Comparison of ENCODE assay signal across 26 mouse cellular contexts in genomic region chr6:128585642-128586245, GRCm38 (mm10). TPM values are rescaled to one million over a fixed set of nuclear protein-coding genes. Genes with fewer than 3 reads are reported as not detected.
DNase-seq lines count a peak whose midpoint lies in the region; ATAC-seq lines count a peak whose summit lies in the region.
"Had no signal": no experiment of that assay in that cellular context is flagged by ENCODE, and none has a peak within 500 bp of the region (broad histone marks: within the 10 kb centered on the region; RNA-seq: fewer than 3 reads in every experiment).

No protein-coding gene starts in this region.

- peak; percentile 14 for DNase-seq in embryonic facial prominence, embryonic 14.5 days (ENCODE audit: low spot score)
- DNase-seq in embryonic facial prominence, embryonic 10.5 days (ENCODE audit: low spot score): no peak
- peak; percentile 13 for DNase-seq in ovary, postnatal 36 days (ENCODE audit: low spot score)
- DNase-seq in ovary, postnatal 10 days (ENCODE audit: low spot score): no peak
- DNase-seq in splenic B cell, adult 2 months (ENCODE audit: low read depth, low spot score): peak; percentile 18
- DNase-seq in thymus, postnatal 25 days: no peak
- no peak for DNase-seq in lung, postnatal 14 days
- DNase-seq: cerebellum, adult 9-10 months; gastrocnemius, postnatal 14 days; heart, postnatal 10 days; kidney, postnatal 36 days; layer of hippocampus, adult 9-11 months; liver, embryonic 13.5 days; midbrain, embryonic 14.5 days; right cerebral cortex, postnatal 4 days; thymus, postnatal 14 days had no signal

- H3K4me1 ChIP-seq in embryonic facial prominence, embryonic 14.5 days (ENCODE audit: control insufficient read depth, insufficient read depth, low read length): no peaks in the 10 kb centered on the region
- H3K4me1 ChIP-seq in embryonic facial prominence, embryonic 10.5 days: 0 out of 2 replicates have a peak, but pooled peaks cover 5% of the 10 kb centered on the region
- H3K4me1 ChIP-seq in forebrain, embryonic 16.5 days (replicated peaks; ENCODE audit: control insufficient read depth, insufficient read depth, low read length): no peaks in the 10 kb centered on the region
- H3K4me1 ChIP-seq: heart, embryonic 10.5 days; hindbrain, embryonic 15.5 days; limb, embryonic 12.5 days had no signal

- no peaks in the 10 kb centered on the region for H3K36me3 ChIP-seq in embryonic facial prominence, embryonic 14.5 days (ENCODE audit: control insufficient read depth, insufficient read depth, low read length)
- no peaks in the 10 kb centered on the region for H3K36me3 ChIP-seq in embryonic facial prominence, embryonic 10.5 days (replicated peaks)
- no peaks in the 10 kb centered on the region for H3K36me3 ChIP-seq in forebrain, embryonic 16.5 days (ENCODE audit: control insufficient read depth, insufficient read depth)
- H3K36me3 ChIP-seq in splenic B cell, adult 2 months (ENCODE audit: control insufficient read depth, insufficient read depth, low read length, poor library complexity, severe bottlenecking): no peaks in the 10 kb centered on the region
- H3K36me3 ChIP-seq: heart, embryonic 10.5 days; hindbrain, embryonic 15.5 days; limb, embryonic 12.5 days; liver, embryonic 13.5 days; lung, embryonic 15.5 days had no signal

- no peak overlapping the region for H3K9ac ChIP-seq in embryonic facial prominence, embryonic 14.5 days (ENCODE audit: low read depth, low read length)
- no peak overlapping the region for H3K9ac ChIP-seq in forebrain, embryonic 16.5 days (replicated peaks; ENCODE audit: low read depth, low read length)
- H3K9ac ChIP-seq: hindbrain, embryonic 15.5 days; limb, embryonic 12.5 days; liver, embryonic 13.5 days; lung, embryonic 15.5 days had no signal

- WGBS in embryonic facial prominence, embryonic 14.5 days: 66% methylated on average over 11 of the region's 11 CpGs
- WGBS in embryonic facial prominence, embryonic 10.5 days: 77% methylated on average over 11 of the region's 11 CpGs
- WGBS in forebrain, embryonic 16.5 days: 52% methylated on average over 11 of the region's 11 CpGs

- H3K27ac ChIP-seq in embryonic facial prominence, embryonic 14.5 days (replicated peaks; ENCODE audit: low read depth, low read length): no peak overlapping the region
- H3K27ac ChIP-seq in embryonic facial prominence, embryonic 10.5 days (replicated peaks): no peak overlapping the region
- no peak overlapping the region for H3K27ac ChIP-seq in forebrain, embryonic 16.5 days (ENCODE audit: low read length)
- H3K27ac ChIP-seq: heart, embryonic 10.5 days; hindbrain, embryonic 15.5 days; limb, embryonic 12.5 days; liver, embryonic 13.5 days; lung, embryonic 15.5 days had no signal

- no peak overlapping the region for H3K4me2 ChIP-seq in embryonic facial prominence, embryonic 14.5 days (ENCODE audit: low read depth, low read length)
- no peak overlapping the region for H3K4me2 ChIP-seq in forebrain, embryonic 16.5 days (ENCODE audit: low read length)
- H3K4me2 ChIP-seq: hindbrain, embryonic 15.5 days; limb, embryonic 12.5 days; liver, embryonic 13.5 days; lung, embryonic 15.5 days had no signal

- H3K9me3 ChIP-seq in embryonic facial prominence, embryonic 14.5 days (ENCODE audit: control insufficient read depth, low read length): no peaks in the 10 kb centered on the region
- H3K9me3 ChIP-seq in embryonic facial prominence, embryonic 10.5 days: no peaks in the 10 kb centered on the region
- H3K9me3 ChIP-seq in forebrain, embryonic 16.5 days (ENCODE audit: control insufficient read depth, low read length): no peaks in the 10 kb centered on the region
- H3K9me3 ChIP-seq: heart, embryonic 10.5 days; hindbrain, embryonic 15.5 days; limb, embryonic 12.5 days; liver, embryonic 13.5 days; lung, embryonic 15.5 days had no signal

- 0 out of 2 replicates have a peak, but pooled peaks have one; percentile 41 for ATAC-seq in embryonic facial prominence, embryonic 14.5 days (ENCODE audit: low read depth)
- peak; percentile 65 for ATAC-seq in forebrain, embryonic 16.5 days
- ATAC-seq: intestine, embryonic 16.5 days had no signal

- H3K27me3 ChIP-seq in embryonic facial prominence, embryonic 14.5 days (replicated peaks; ENCODE audit: control insufficient read depth, insufficient read depth, low read length): no peaks in the 10 kb centered on the region
- no peaks in the 10 kb centered on the region for H3K27me3 ChIP-seq in embryonic facial prominence, embryonic 10.5 days (replicated peaks; ENCODE audit: low read depth, poor library complexity, severe bottlenecking)
- H3K27me3 ChIP-seq in forebrain, embryonic 16.5 days (replicated peaks; ENCODE audit: control insufficient read depth, insufficient read depth, low read length): no peaks in the 10 kb centered on the region
- H3K27me3 ChIP-seq in splenic B cell, adult 2 months (ENCODE audit: control insufficient read depth, insufficient read depth, low read length, poor library complexity, severe bottlenecking): no peaks in the 10 kb centered on the region
- H3K27me3 ChIP-seq: CH12.LX; hindbrain, embryonic 15.5 days; limb, embryonic 12.5 days; liver, embryonic 13.5 days; lung, embryonic 15.5 days had no signal

- no peak overlapping the region for H3K4me3 ChIP-seq in embryonic facial prominence, embryonic 14.5 days (ENCODE audit: low read depth, low read length)
- H3K4me3 ChIP-seq in embryonic facial prominence, embryonic 10.5 days: no peak overlapping the region
- no peak overlapping the region for H3K4me3 ChIP-seq in forebrain, embryonic 16.5 days (replicated peaks; ENCODE audit: low read length)
- H3K4me3 ChIP-seq: erythroblast, embryonic 14.5 days; heart, embryonic 10.5 days; hindbrain, embryonic 15.5 days; limb, embryonic 12.5 days; liver, embryonic 13.5 days; lung, embryonic 15.5 days had no signal

RNA-seq across cellular contexts. Expression of gene A2ml1, which starts 4.3 kb away (rescaled TPM):
- 3.7 and 4.8 TPM in 2 replicates for polyA plus RNA-seq in embryonic facial prominence, embryonic 14.5 days (2014; fragmentation: Nextera tagmentation; extraction: Ambion mirVana)
- 0.20 TPM in 1 of 2 replicates, not detected in the other for polyA plus RNA-seq in embryonic facial prominence, embryonic 10.5 days (2016; fragmentation: Nextera tagmentation; extraction: Ambion mirVana)
- 3.4 and 3.9 TPM in 2 replicates for polyA plus RNA-seq in forebrain, embryonic 16.5 days (2015; fragmentation: Nextera tagmentation; extraction: Ambion mirVana)
- polyA plus RNA-seq: erythroblast, embryonic 14.5 days; limb, embryonic 12.5 days had no signal

RNA-seq across cellular contexts. Expression of gene Klrb1a, which starts 37.6 kb away (rescaled TPM):
- polyA plus RNA-seq in embryonic facial prominence, embryonic 14.5 days (2014; fragmentation: Nextera tagmentation; extraction: Ambion mirVana): not detected in 2 replicates
- not detected in 2 replicates for polyA plus RNA-seq in embryonic facial prominence, embryonic 10.5 days (2016; fragmentation: Nextera tagmentation; extraction: Ambion mirVana)
- not detected in 2 replicates for polyA plus RNA-seq in forebrain, embryonic 16.5 days (2015; fragmentation: Nextera tagmentation; extraction: Ambion mirVana)
- polyA plus RNA-seq: erythroblast, embryonic 14.5 days; heart, embryonic 10.5 days; hindbrain, embryonic 15.5 days; intestine, embryonic 16.5 days; kidney, embryonic 14.5 days; limb, embryonic 12.5 days; lung, embryonic 15.5 days; midbrain, embryonic 14.5 days; neural tube, embryonic 14.5 days had no signal

RNA-seq across cellular contexts. Expression of gene Pzp, which starts 59.2 kb away (rescaled TPM):
- 0.46 TPM in 1 of 2 replicates, not detected in the other for polyA plus RNA-seq in embryonic facial prominence, embryonic 14.5 days (2014; fragmentation: Nextera tagmentation; extraction: Ambion mirVana)
- not detected in 2 replicates for polyA plus RNA-seq in embryonic facial prominence, embryonic 10.5 days (2016; fragmentation: Nextera tagmentation; extraction: Ambion mirVana)
- not detected in 2 replicates for polyA plus RNA-seq in forebrain, embryonic 16.5 days (2015; fragmentation: Nextera tagmentation; extraction: Ambion mirVana)
- polyA plus RNA-seq: limb, embryonic 12.5 days had no signal

Comparison
In these comparisons a context has a peak if more than half of its experiments do, and no peak if none do; other contexts are left out.
1. DNase-seq: peak in embryonic facial prominence, embryonic 14.5 days (single experiment), ovary, postnatal 36 days (single experiment) and splenic B cell, adult 2 months (single experiment); none in embryonic facial prominence, embryonic 10.5 days (single experiment), ovary, postnatal 10 days (single experiment), thymus, postnatal 25 days (single experiment) and lung, postnatal 14 days (single experiment).